Mouse (Mus musculus) heart, embryonic 14.5 days (tissue): ENCODE measurements around the gene Nckap5. TPM values are rescaled to one million over a fixed set of nuclear protein-coding genes. Genes with fewer than 3 reads are reported as not detected.

ENCODE experiments used
- ATAC-seq: fragments of 200-750 bp; cut with Nextera tagmentation; 2 replicates; pipeline ENCODE4 v1.8.0; 2017; ENCODE audit warnings: low read depth, moderate TSS enrichment; ENCODE audit not compliant: insufficient number of reproducible peaks, insufficient read depth, low FRiP score
- H3K27ac ChIP-seq, 2 experiments: fragments of 200-500 bp in 1 of 2; fragments of 300-500 bp in 1 of 2; sonication (generic) in 1 of 2; replicated peaks in 1 of 2; 2 replicates each; pipeline ENCODE4 v1.5.1; 2012 to 2014; ENCODE audit warnings: low read depth in 2 of 2, low read length in 2 of 2, control low read depth in 1 of 2, mild to moderate bottlenecking in 1 of 2, mixed read lengths in 1 of 2; ENCODE audit not compliant: control insufficient read depth in 1 of 2, insufficient read depth in 1 of 2
- H3K27me3 ChIP-seq: fragments of 300-500 bp; sonication (generic); 2 replicates; pipeline ENCODE4 v1.6.1; 2014; ENCODE audit warnings: mild to moderate bottlenecking, low read length, control low read depth; ENCODE audit not compliant: control insufficient read depth, insufficient read depth
- H3K36me3 ChIP-seq: fragments of 300-500 bp; sonication (generic); 2 replicates; pipeline ENCODE4 v1.6.1; 2014; ENCODE audit warnings: mild to moderate bottlenecking, control low read depth, low read length, mixed read lengths; ENCODE audit not compliant: control insufficient read depth, insufficient read depth
- H3K4me1 ChIP-seq, 2 experiments: fragments of 200-500 bp in 1 of 2; fragments of 300-500 bp in 1 of 2; sonication (generic) in 1 of 2; 2 replicates each; pipeline ENCODE4 v1.6.1; 2012 to 2014; ENCODE audit warnings: low read length in 2 of 2, control low read depth in 1 of 2, mixed read lengths in 1 of 2; ENCODE audit not compliant: control insufficient read depth in 2 of 2, insufficient read depth in 2 of 2
- H3K4me2 ChIP-seq: fragments of 300-500 bp; sonication (generic); 2 replicates; pipeline ENCODE4 v1.6.1; 2014; ENCODE audit warnings: mild to moderate bottlenecking, low read length
- H3K4me3 ChIP-seq, 2 experiments: fragments of 200-500 bp in 1 of 2; fragments of 300-500 bp in 1 of 2; sonication (generic) in 1 of 2; 2 replicates each; pipeline ENCODE4 v1.5.1; 2012 to 2014; ENCODE audit warnings: low read length in 2 of 2, mild to moderate bottlenecking in 2 of 2, control low read depth in 1 of 2, low read depth in 1 of 2, moderate library complexity in 1 of 2; ENCODE audit not compliant: control insufficient read depth in 1 of 2, insufficient read depth in 1 of 2
- H3K9ac ChIP-seq: fragments of 300-500 bp; sonication (generic); 2 replicates; pipeline ENCODE4 v1.6.1; 2014; ENCODE audit warnings: mild to moderate bottlenecking, low read length
- H3K9me3 ChIP-seq: fragments of 300-500 bp; sonication (generic); 2 replicates; pipeline ENCODE4 v1.6.1; 2016; ENCODE audit warnings: low read length, control low read depth; ENCODE audit not compliant: control insufficient read depth
- WGBS: fragments of 180-500 bp; shearing (Covaris S2); extraction: QIAGEN DNeasy Blood & Tissue Kit; methylation state at CpG from one replicate; pipeline ENCODE4 v1.1.7; 2014; 5-methylcytosine and 5-hydroxymethylcytosine counted together
- polyA plus RNA-seq: library from polyadenylated mRNA; unstranded; fragments of >200 nt; fragmentation: Nextera tagmentation; extraction: Ambion mirVana; gene quantifications from 2 replicates; pipeline ENCODE4 v1.2.1, GENCODE M21; 2014

Gene Nckap5
- polyA plus RNA-seq, 1 experiment from 2014 or later, result 9.4 TPM

- Histone ChIP-seq H3K36me3 (no peaks in the 10 kb centered on the region), H3K9me3 (no peaks in the 10 kb centered on the region), H3K27ac (no peak overlapping the region), H3K27me3 (no peaks in the 10 kb centered on the region), H3K4me2 (no peak overlapping the region), H3K4me1 (peaks cover 0 to 9% of the 10 kb centered on the region in 2 experiments; a peak in 1 of 4 replicates), H3K4me3 (no peak overlapping the region), H3K9ac (no peak overlapping the region)
- no peak for ATAC-seq
- 82% methylated on average over 4 of the region's 4 CpGs for WGBS
Observed at GRCm38 (mm10) chr1:126622036-126622435, 208.6 kb downstream of the Nckap5 start.

- no peak for ATAC-seq
- 36% methylated on average over 9 of the region's 9 CpGs for WGBS
- H3K4me2 ChIP-seq, result no peak overlapping the region
- H3K27me3 ChIP-seq, result no peaks in the 10 kb centered on the region
- peaks cover 0 to 9% of the 10 kb centered on the region in 2 experiments; a peak in 1 of 4 replicates for H3K4me1 ChIP-seq
- no peaks in the 10 kb centered on the region for H3K36me3 ChIP-seq
- H3K9me3 ChIP-seq, result no peaks in the 10 kb centered on the region; the same call in none of the 2 replicates
- H3K9ac ChIP-seq, result no peak overlapping the region
- no peak overlapping the region for H3K4me3 ChIP-seq
- H3K27ac ChIP-seq, result no peak overlapping the region
Observed at GRCm38 (mm10) chr1:126617464-126618041, 213.0 kb downstream of the Nckap5 start.

GRCm38 (mm10) chr1:126616964-126617363, 213.6 kb downstream of the Nckap5 start:
- Histone ChIP-seq H3K9ac (no peak overlapping the region), H3K27me3 (no peaks in the 10 kb centered on the region), H3K36me3 (no peaks in the 10 kb centered on the region), H3K4me3 (no peak overlapping the region), H3K27ac (no peak overlapping the region), H3K9me3 (no peaks in the 10 kb centered on the region; the same call in none of the 2 replicates), H3K4me2 (no peak overlapping the region), H3K4me1 (peaks cover 0 to 9% of the 10 kb centered on the region in 2 experiments; a peak in 1 of 4 replicates)
- no peak for ATAC-seq
- WGBS, result 47% methylated on average over 5 of the region's 5 CpGs

- no peaks in the 10 kb centered on the region for H3K36me3 ChIP-seq
- no peaks in the 10 kb centered on the region for H3K27me3 ChIP-seq
- WGBS, result 84% methylated on average over 4 of the region's 4 CpGs
- H3K9ac ChIP-seq, result no peak overlapping the region
- no peaks in the 10 kb centered on the region; the same call in none of the 2 replicates for H3K9me3 ChIP-seq
- no peak for ATAC-seq
- no peak overlapping the region for H3K4me2 ChIP-seq
- H3K4me3 ChIP-seq, result no peak overlapping the region
- H3K27ac ChIP-seq, result no peak overlapping the region
- peaks cover 0 to 9% of the 10 kb centered on the region in 2 experiments; a peak in 1 of 4 replicates for H3K4me1 ChIP-seq
Observed at GRCm38 (mm10) chr1:126612916-126613315, 217.7 kb downstream of the Nckap5 start.

- no peak overlapping the region for H3K4me2 ChIP-seq
- no peak overlapping the region for H3K9ac ChIP-seq
- no peak for ATAC-seq
- no peaks in the 10 kb centered on the region for H3K4me1 ChIP-seq
- H3K27ac ChIP-seq, result no peak overlapping the region
- no peaks in the 10 kb centered on the region for H3K27me3 ChIP-seq
- H3K36me3 ChIP-seq, result no peaks in the 10 kb centered on the region
- no peaks in the 10 kb centered on the region for H3K9me3 ChIP-seq
- WGBS, result 89% methylated on average over 4 of the region's 4 CpGs
- no peak overlapping the region for H3K4me3 ChIP-seq
Observed at GRCm38 (mm10) chr1:126608586-126608985, 222.0 kb downstream of the Nckap5 start.

GRCm38 (mm10) chr1:126606189-126607080, 224.2 kb downstream of the Nckap5 start:
- Histone ChIP-seq H3K36me3 (no peaks in the 10 kb centered on the region), H3K4me2 (no peak overlapping the region), H3K27ac (no peak overlapping the region), H3K9ac (no peak overlapping the region), H3K4me3 (no peak overlapping the region), H3K9me3 (no peaks in the 10 kb centered on the region), H3K4me1 (no peaks in the 10 kb centered on the region; a peak in 1 of 4 replicates), H3K27me3 (no peaks in the 10 kb centered on the region)
- no peak for ATAC-seq
- WGBS, result 91% methylated on average over 14 of the region's 14 CpGs

GRCm38 (mm10) chr1:126604551-126604950, 226.0 kb downstream of the Nckap5 start:
- H3K27me3 ChIP-seq, result no peaks in the 10 kb centered on the region
- H3K9ac ChIP-seq, result no peak overlapping the region
- no peak for ATAC-seq
- H3K4me2 ChIP-seq, result no peak overlapping the region
- no peak overlapping the region for H3K4me3 ChIP-seq
- WGBS, result 73% methylated on average over 9 of the region's 9 CpGs
- no peak overlapping the region for H3K27ac ChIP-seq
- no peaks in the 10 kb centered on the region; a peak in 1 of 4 replicates for H3K4me1 ChIP-seq
- no peaks in the 10 kb centered on the region for H3K9me3 ChIP-seq
- H3K36me3 ChIP-seq, result no peaks in the 10 kb centered on the region
